Mouse (Mus musculus) kidney, embryonic 14.5 days (tissue): ENCODE data around the gene Brinp1. TPM values are rescaled to one million over a fixed set of nuclear protein-coding genes. Genes with fewer than 3 reads are reported as not detected.
"Not testable (repeated sequence)": the region's sequence is repeated elsewhere in the genome, so short reads cannot be mapped to it uniquely, and the experiment has no call there.

Experiments used
- ATAC-seq: fragments of 200-750 bp; cut with Nextera tagmentation; 2 replicates; pipeline ENCODE4 v1.8.0; 2017; ENCODE audit warnings: moderate number of reproducible peaks, mild to moderate bottlenecking, moderate TSS enrichment, moderate library complexity; ENCODE audit not compliant: low FRiP score, low TSS enrichment
- H3K27ac ChIP-seq: fragments of 300-500 bp; sonication (generic); 2 replicates; pipeline ENCODE4 v1.5.1; 2014; ENCODE audit warnings: low read depth, mild to moderate bottlenecking, low read length, moderate library complexity, mixed read lengths
- H3K27me3 ChIP-seq: fragments of 300-500 bp; sonication (generic); 2 replicates; pipeline ENCODE4 v1.6.1; 2014; ENCODE audit warnings: mild to moderate bottlenecking, low read length; ENCODE audit not compliant: control insufficient read depth, insufficient read depth
- H3K36me3 ChIP-seq: fragments of 300-500 bp; sonication (generic); 2 replicates; pipeline ENCODE4 v1.6.1; 2014; ENCODE audit warnings: low read length, mixed read lengths; ENCODE audit not compliant: control insufficient read depth, insufficient read depth
- H3K4me1 ChIP-seq: fragments of 300-500 bp; sonication (generic); 2 replicates; pipeline ENCODE4 v1.6.1; 2014; ENCODE audit warnings: low read length, mixed read lengths; ENCODE audit not compliant: control insufficient read depth, insufficient read depth
- H3K4me2 ChIP-seq: fragments of 300-500 bp; sonication (generic); replicated peaks from 2 replicates; pipeline ENCODE4 v1.6.1; 2014; ENCODE audit warnings: low read depth, mild to moderate bottlenecking, low read length
- H3K4me3 ChIP-seq: fragments of 300-500 bp; sonication (generic); 2 replicates; pipeline ENCODE4 v1.5.1; 2014; ENCODE audit warnings: mild to moderate bottlenecking, low read length
- H3K9ac ChIP-seq: fragments of 300-500 bp; sonication (generic); 2 replicates; pipeline ENCODE4 v1.6.1; 2014; ENCODE audit warnings: low read depth, mild to moderate bottlenecking, low read length, moderate library complexity
- H3K9me3 ChIP-seq: fragments of 300-500 bp; sonication (generic); 2 replicates; pipeline ENCODE4 v1.6.1; 2016; ENCODE audit warnings: low read length; ENCODE audit not compliant: control insufficient read depth
- WGBS: fragments of 180-500 bp; shearing (Covaris S2); extraction: QIAGEN DNeasy Blood & Tissue Kit; methylation state at CpG from one replicate; pipeline ENCODE4 v1.1.7; 2014; 5-methylcytosine and 5-hydroxymethylcytosine counted together
- polyA plus RNA-seq: library from polyadenylated mRNA; unstranded; fragments of >200 nt; fragmentation: Nextera tagmentation; extraction: Ambion mirVana; gene quantifications from 2 replicates; pipeline ENCODE4 v1.2.1, GENCODE M21; 2014

Brinp1 gene
- polyA plus RNA-seq, 1 experiment from 2014 or later = 10.2 TPM

DNA sequence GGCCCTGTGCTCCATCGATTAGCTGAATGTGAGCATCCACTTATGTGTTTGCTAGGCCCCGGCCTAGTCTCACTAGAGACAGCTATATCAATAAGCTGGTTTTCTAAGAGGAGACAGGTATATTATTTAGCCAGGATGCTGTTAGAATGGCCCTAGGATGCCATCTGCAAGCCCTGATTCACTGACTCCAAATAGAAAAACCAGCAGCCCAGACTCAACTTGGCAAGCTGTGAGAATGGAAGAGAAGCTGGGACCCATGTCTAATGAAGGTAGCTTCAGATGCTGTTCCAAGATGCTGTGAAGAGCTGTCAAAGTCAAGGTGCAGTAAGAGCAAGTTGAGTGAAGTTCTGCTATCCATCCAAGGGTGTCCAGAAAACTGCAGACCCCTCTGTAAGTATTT, 89.5 kb downstream of the Brinp1 start:
- Histone ChIP-seq H3K4me2 (no peak overlapping the region), H3K4me3 (no peak overlapping the region), H3K27ac (no peak overlapping the region), H3K9me3 (no peaks in the 10 kb centered on the region), H3K27me3 (no peaks in the 10 kb centered on the region), H3K36me3 (no peaks in the 10 kb centered on the region), H3K4me1 (no peaks in the 10 kb centered on the region), H3K9ac (no peak overlapping the region)
- ATAC-seq = no peak
- 90% methylated on average over 2 of the region's 2 CpGs for WGBS

DNA sequence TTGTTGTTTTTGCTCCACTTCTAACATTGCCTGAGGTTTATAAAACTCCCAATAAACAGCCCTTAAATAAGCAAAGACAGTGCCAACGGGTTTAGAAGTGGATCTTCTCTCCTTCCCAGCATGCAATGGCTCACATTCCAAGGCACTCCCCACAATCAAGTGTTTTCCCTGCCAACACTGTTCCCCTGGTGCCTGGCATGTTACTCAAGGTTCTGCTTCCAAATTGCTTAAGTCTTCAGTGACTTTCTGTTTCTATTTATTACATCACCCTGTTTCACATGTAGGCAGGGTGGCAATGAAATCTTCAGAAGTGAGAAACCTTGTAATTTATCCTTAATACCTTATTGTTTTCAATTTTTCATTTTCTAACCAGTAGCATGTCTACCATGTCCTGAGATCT, 97.3 kb downstream of the Brinp1 start:
- Histone ChIP-seq H3K9ac (no peak overlapping the region), H3K27me3 (no peaks in the 10 kb centered on the region), H3K4me3 (no peak overlapping the region), H3K36me3 (no peaks in the 10 kb centered on the region), H3K4me1 (no peaks in the 10 kb centered on the region), H3K9me3 (no peaks in the 10 kb centered on the region), H3K4me2 (no peak overlapping the region), H3K27ac (no peak overlapping the region)
- 52% methylated on average over 1 of the region's 1 CpGs for WGBS
- ATAC-seq = no peak

DNA sequence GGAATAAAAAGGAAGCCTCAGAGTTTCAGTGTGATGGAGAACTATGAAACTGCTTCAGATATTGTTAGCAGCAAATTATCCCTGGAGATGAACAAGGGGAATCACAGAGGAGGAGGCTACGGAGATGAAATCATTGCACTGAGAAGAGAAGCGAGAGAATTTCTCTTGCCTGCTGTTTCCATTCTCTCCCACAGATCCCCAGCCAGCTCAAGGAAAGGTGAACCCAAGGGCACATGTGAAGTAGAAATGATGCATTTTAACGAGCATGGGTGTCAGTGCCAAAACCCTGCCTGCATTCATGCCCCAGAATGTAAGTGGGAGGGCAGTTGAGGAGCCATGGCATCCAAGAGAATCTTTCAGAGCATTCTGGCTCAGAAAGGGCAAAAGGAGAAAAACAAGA, 104.5 kb downstream of the Brinp1 start:
- no peaks in the 10 kb centered on the region for H3K36me3 ChIP-seq
- ATAC-seq = no peak
- no peak overlapping the region for H3K4me3 ChIP-seq
- WGBS = 60% methylated on average over 3 of the region's 3 CpGs
- no peaks in the 10 kb centered on the region for H3K9me3 ChIP-seq
- H3K27ac ChIP-seq = no peak overlapping the region
- H3K27me3 ChIP-seq = no peaks in the 10 kb centered on the region
- H3K4me2 ChIP-seq = no peak overlapping the region
- no peak overlapping the region for H3K9ac ChIP-seq
- H3K4me1 ChIP-seq = no peaks in the 10 kb centered on the region

DNA sequence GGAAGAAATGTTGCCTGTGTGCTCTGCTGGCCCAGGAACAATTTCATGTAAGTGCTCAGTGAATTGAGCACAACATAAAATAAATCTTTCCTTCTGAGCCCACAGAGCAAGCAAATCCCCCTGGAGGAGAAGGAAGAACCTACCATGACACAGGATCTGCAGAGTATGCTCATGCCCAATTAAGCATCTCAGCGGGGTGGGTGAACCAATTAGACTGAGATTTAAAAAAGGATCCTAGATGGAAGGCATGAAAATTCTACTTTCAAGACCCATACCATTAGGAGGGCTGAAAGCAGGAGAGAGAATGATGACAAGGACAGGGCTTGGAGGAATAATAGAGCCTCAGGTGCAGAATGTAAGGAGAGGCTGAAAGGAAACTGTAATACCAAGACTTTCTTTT, 107.2 kb downstream of the Brinp1 start:
- ATAC-seq = no peak
- no peaks in the 10 kb centered on the region for H3K9me3 ChIP-seq
- H3K9ac ChIP-seq = no peak overlapping the region
- no peak overlapping the region for H3K27ac ChIP-seq
- H3K27me3 ChIP-seq = no peaks in the 10 kb centered on the region
- H3K4me1 ChIP-seq = no peaks in the 10 kb centered on the region
- no peaks in the 10 kb centered on the region for H3K36me3 ChIP-seq
- 71% methylated on average over 1 of the region's 1 CpGs for WGBS
- no peak overlapping the region for H3K4me2 ChIP-seq
- no peak overlapping the region for H3K4me3 ChIP-seq

DNA sequence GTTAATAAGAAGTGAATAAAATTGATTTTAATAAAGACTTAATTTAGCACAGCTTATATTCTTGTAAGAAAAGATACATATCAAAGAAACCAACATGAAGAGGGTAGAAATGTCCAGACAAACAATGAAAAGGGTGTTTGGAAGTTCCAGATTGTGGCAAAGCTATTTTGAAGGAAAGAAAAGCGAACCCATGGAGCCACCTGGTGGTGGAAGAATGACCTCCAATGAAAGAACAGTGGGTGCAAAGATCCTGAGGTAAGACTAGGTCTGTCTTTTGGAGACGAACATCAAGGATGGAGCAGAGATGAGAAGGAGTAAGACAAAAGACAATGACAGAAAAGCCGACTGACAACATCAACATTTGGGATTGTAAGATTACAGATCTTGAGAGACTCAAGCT, 108.2 kb downstream of the Brinp1 start:
- H3K27me3 ChIP-seq = no peaks in the 10 kb centered on the region
- H3K4me1 ChIP-seq = no peaks in the 10 kb centered on the region
- H3K4me2 ChIP-seq = no peak overlapping the region
- H3K36me3 ChIP-seq = no peaks in the 10 kb centered on the region
- ATAC-seq = no peak
- H3K9ac ChIP-seq = no peak overlapping the region
- WGBS = 55% methylated on average over 3 of the region's 3 CpGs
- no peak overlapping the region for H3K27ac ChIP-seq
- no peak overlapping the region for H3K4me3 ChIP-seq
- no peaks in the 10 kb centered on the region for H3K9me3 ChIP-seq

DNA sequence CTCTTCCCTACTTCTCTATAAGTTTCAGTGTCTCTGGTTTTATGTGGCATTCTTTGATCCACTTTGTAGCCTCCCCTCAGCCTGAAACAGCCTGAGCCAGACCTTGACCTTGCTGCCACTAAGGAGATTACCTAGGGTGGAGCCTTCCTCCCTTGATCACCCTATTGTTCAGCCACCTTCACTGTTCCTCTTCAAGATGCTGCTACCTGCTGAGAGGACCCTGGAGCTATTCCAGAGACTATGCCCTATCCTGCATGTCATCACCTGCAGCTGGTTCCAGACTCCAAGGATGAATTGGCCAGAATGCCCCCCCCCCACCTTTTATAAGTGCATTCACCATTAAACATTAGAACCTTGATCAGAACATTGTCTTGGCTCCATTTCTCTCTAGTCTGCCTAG, 140.2 kb downstream of the Brinp1 start:
- not testable (repeated sequence) for H3K4me2 ChIP-seq, H3K9ac ChIP-seq, H3K9me3 ChIP-seq, H3K36me3 ChIP-seq, H3K27me3 ChIP-seq, H3K4me3 ChIP-seq, H3K27ac ChIP-seq, ATAC-seq, H3K4me1 ChIP-seq

DNA sequence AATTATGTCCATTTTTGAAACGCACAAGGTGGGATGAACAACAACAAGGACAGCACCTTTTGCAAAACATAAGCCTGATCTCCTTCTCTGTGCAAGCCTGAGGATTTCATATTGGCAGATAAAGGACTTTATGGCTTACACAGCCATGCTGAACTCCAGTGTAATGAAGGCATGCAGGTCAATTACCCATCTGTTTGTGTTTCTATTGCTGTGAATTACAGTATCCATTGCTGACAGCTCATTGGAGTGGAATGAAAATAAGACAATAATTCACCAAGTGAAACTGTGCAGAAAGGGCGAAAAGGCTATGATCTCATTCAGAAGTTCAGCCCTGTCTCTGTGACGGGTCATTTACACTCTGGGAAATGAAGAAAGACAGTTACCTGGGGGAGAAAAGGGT, 147.7 kb downstream of the Brinp1 start:
- WGBS = 38% methylated on average over 3 of the region's 3 CpGs
- Histone ChIP-seq H3K4me2 (no peak overlapping the region), H3K27me3 (no peaks in the 10 kb centered on the region), H3K4me3 (no peak overlapping the region), H3K27ac (no peak overlapping the region), H3K9ac (no peak overlapping the region), H3K4me1 (no peaks in the 10 kb centered on the region), H3K36me3 (no peaks in the 10 kb centered on the region), H3K9me3 (no peaks in the 10 kb centered on the region)
- peak; percentile 62; the same call in 1 of the 2 replicates for ATAC-seq

DNA sequence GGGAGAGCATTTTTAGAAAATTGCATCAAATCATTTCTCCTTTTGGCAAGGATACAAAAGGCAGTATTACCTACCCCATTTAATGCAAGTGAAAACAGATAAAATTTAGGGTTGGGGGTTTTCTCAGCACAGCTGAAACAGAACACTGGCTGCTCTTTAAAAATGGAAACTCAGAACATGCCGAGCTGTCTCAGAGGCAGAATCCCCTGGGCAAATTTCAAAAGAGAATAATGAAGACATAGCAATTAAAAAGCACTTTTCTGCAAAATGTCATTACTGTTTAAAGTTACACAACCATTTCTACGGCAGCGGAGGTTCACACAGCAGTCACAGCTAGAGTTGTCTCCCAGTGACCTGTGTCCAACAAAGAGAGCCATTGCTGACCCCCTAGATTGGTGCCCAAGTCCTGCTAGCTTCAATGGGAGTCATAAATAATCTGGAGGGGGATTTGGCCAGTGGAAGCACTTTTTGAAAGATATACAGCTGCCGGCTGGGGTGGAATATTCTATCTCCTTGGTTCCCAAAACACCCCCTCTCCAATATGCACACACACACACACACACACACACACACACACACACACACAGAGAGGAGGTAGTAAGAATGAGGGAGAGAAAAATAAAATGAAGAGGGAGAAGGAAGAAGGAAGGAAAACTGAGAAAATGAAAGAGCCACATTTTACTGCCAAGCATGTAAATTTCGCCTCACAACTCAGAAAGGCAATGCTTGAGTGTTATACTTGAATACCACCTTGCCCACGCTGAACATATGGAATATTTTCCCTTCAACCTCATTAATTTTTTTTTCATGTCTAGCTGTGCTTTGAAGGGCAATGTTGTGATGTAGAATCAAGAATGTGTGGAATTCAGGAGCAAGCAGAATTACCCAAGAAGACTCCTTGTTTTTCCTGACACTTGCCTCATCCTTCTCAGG, 152.0 kb downstream of the Brinp1 start:
- Histone ChIP-seq H3K9ac (no peak overlapping the region), H3K4me1 (no peaks in the 10 kb centered on the region), H3K27me3 (no peaks in the 10 kb centered on the region), H3K4me2 (no peak overlapping the region), H3K27ac (no peak overlapping the region), H3K9me3 (no peaks in the 10 kb centered on the region), H3K4me3 (no peak overlapping the region), H3K36me3 (no peaks in the 10 kb centered on the region)
- WGBS = 45% methylated on average over 6 of the region's 6 CpGs
- no peak for ATAC-seq

DNA sequence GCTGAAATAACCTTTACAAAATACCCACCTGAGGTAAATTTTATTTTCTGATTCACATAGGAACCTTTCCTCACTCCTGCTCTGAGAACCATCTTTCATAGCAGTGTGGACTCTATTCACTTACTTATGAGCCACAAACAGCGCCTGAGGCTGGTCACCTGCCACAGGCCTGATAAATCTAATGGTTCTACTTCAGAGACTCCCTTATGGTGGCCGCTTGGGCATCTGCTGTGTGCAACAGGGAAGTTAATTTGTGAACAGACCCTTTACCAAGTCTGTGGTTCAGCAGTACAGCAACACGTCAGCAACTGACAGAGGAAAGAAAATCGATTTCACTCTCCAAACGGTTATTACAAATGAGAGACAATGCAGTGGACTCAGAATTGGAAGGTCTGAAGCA, 164.2 kb downstream of the Brinp1 start:
- no peak overlapping the region for H3K4me2 ChIP-seq
- 0 out of 2 replicates have a peak, but pooled peaks have one; percentile 52 for ATAC-seq
- H3K9ac ChIP-seq = no peak overlapping the region
- H3K4me1 ChIP-seq = no peaks in the 10 kb centered on the region
- WGBS = 67% methylated on average over 5 of the region's 5 CpGs
- H3K27me3 ChIP-seq = no peaks in the 10 kb centered on the region
- H3K4me3 ChIP-seq = no peak overlapping the region
- H3K36me3 ChIP-seq = no peaks in the 10 kb centered on the region
- H3K27ac ChIP-seq = no peak overlapping the region
- H3K9me3 ChIP-seq = no peaks in the 10 kb centered on the region
